Mouse (Mus musculus): ENCODE results near the gene Snai1.

Snai1 gene

DNA sequence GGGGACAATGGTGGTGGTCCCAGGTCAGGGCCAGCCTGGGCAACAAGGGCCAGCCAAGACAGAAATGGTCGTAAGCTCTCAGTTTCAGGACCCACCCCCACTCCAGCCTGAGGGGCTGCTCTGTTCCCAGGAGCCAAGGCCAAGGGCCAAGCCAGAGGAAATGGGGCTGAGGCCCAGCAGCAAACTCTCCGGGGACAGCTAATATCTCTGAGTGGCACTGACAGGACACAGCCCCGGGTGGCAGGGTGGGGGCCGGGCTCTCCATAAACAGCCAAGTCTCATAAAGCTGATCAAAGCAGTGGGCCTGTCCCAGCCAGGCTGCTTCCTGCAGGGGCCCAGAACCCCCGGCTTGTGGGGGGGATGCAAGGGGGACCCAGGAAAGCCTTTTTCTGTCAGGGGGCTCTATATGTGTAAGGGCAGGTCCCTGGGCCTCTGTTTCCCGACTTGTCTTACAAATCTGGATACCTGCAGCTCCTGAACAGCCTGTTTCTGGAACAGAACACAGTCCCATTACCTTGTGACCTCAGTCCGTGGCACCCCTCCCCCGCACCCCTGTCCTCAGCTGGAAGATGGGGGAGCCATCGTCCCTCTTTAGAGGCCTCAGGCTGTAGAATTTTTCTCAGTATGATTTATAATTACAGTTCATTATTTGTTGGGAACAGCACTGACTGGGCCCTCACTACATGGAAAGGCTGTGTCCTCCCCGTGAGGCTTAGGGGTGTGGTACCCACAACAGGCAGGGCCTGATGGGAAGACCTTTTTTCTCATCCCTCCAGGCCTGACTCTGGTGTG is 45.4 kb downstream of the Snai1 start:
- DNase-seq (ENCODE audit: low spot score in 2 of 2): no peak

DNA sequence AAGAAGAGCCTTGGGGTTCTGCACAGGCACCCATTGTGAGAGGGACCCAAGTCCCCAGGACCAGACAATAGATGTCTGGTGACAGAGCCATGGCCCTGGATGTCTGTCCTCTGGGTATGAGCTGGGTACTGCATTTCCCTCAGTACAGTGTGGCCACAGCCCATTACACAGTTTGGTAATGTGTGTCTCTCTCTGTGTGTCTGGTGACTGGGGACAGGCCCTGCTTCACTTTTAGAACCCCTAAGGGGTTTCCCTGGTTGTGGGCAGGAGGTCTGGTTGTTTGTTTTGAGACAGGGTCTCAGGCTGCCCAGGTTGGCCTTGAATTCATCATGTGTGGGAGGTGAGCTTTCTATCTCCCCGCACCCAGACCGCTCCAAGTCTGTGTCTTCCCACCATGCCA is 47.3 kb downstream of the Snai1 start:
- no peak for DNase-seq (ENCODE audit: low spot score in 2 of 2)

DNA sequence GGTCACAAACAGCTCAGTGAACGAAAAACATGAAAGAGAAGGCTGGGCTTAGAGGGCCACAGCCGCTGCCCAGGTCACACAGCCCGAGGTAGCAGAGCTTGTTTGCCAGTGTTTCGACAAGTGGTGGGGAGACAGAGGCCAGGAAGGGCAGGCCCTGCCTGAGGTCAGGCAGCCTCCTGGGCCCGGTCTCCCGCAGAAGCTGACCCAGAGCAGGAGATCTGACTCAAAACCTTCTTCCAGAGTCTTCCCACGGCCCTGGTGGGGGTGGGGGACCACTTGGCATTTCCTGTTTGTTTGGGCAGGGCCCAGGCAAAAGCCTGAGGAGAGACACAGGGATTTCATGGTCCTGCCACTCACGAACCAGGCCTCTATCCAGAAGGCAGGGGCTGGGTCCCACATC is 48.0 kb downstream of the Snai1 start:
- no peak for DNase-seq (ENCODE audit: low spot score in 2 of 2)

DNA sequence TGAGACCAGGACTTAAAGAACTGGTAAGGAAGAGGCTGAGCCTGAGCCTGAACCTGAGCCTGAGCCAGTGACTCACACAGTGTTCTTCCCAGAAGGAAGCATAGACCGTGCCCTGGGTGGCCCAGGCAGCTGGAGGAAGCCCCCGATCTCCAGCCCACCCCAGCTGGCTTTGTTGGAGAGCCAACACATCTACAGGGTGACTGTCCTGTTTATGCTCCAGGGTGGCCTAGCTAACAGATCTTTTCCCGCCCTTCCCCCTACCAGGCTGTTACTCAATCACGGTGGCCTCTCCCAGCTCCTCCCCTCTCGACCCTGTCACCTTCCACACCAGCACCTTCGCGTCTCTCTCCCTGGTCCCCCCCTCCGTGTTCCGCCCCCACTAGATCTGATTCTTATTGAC is 49.0 kb downstream of the Snai1 start:
- no peak for DNase-seq (ENCODE audit: low spot score in 2 of 2)

DNA sequence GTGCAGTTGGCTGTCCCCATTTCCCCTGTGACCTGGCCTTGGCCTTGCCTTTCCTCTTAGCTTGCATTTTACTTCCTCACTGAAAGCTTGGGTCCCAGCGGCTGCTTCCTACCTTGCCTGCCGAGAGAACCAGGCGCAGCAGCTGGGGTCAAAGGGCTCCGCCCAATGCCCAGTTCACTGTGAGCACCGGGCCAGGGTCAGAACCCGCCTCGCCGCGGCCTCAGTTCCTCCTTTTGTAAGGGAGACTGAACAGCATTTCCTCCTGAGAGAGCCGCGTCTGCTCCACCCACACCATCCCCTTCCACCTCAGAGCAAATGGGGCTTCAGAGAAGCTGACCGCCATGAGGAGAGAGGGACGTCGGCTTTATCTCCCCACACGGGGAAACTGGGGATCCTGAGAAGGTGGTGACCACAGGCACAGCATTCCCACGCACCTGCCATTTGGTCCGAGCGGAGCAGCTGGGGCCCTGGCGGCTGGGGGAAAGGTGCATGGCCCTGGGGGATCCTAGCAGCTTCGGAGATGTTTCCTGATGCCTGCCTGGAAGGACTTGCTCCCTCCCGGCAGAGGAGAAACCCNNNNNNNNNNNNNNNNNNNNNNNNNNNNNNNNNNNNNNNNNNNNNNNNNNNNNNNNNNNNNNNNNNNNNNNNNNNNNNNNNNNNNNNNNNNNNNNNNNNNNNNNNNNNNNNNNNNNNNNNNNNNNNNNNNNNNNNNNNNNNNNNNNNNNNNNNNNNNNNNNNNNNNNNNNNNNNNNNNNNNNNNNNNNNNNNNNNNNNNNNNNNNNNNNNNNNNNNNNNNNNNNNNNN is 51.0 kb downstream of the Snai1 start:
- DNase-seq (ENCODE audit: low spot score in 2 of 2): no peak
